Comparison of ENCODE assay signal across 22 mouse cellular contexts in the genomic region with DNA sequence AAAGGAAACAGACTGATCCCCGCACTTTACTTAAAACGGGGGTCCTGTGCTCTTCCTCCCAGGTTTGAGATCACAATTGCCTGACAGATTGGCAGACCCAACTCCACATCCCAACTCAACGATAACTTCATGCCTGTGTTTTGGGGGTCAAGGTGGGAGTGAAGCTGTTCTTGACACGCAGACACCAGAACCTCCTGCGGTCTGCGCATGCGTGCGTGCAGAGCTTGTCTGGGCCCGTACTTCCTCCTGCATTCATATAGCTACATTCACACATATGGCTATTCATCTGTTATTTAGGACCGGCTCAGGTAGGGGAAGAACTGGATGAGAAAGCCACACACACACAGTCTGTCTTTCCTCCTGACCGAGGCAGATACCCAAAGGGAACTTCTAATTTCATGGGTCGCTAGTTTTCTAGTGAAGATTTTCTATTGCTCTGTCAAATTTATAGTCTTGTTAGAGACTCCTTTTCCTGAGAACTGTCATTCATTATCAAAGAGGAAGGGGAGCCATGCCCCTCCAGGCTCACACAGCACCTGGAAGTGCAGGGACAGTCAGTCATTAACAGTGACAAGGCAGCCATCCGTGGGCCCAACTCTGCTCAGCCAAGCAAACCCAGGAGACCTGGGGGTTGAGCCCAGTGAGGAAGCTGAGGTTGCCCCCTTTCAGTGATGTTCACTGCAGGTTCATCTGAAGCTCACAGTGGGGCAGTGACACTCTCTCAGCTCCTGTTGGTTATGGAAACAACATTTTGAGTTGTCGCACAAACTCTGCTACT.
DNase-seq lines count a peak whose midpoint lies in the region; ATAC-seq and TF ChIP-seq lines count a peak whose summit lies in the region.
"Had no signal": no experiment of that assay in that cellular context is flagged by ENCODE, and none has a peak within 500 bp of the region (broad histone marks: within the 10 kb centered on the region; RNA-seq: fewer than 3 reads in every experiment).

No protein-coding gene starts in this region.

- WGBS in kidney, embryonic 14.5 days, result 49% methylated on average over 14 of the region's 14 CpGs
- WGBS in kidney, embryonic 16.5 days, result 48% methylated on average over 14 of the region's 14 CpGs

- H3K4me1 ChIP-seq in kidney, embryonic 14.5 days (ENCODE audit: control insufficient read depth, insufficient read depth, low read length), result peaks cover 3% of the 10 kb centered on the region; the same call in 1 of the 2 replicates
- peaks cover 22% of the 10 kb centered on the region for H3K4me1 ChIP-seq in kidney, embryonic 16.5 days (ENCODE audit: insufficient read depth, low read length)
- H3K4me1 ChIP-seq: embryonic facial prominence, embryonic 13.5 days; heart, embryonic 15.5 days; hindbrain, embryonic 13.5 days had no signal

- peaks cover 2% of the 10 kb centered on the region; the same call in 1 of the 2 replicates for H3K27me3 ChIP-seq in kidney, embryonic 14.5 days (ENCODE audit: control insufficient read depth, insufficient read depth, low read length)
- H3K27me3 ChIP-seq in kidney, embryonic 16.5 days (ENCODE audit: insufficient read depth, low read length), result no peaks in the 10 kb centered on the region
- H3K27me3 ChIP-seq: CH12.LX; embryonic facial prominence, embryonic 13.5 days; forebrain, embryonic 12.5 days; heart, embryonic 15.5 days; hindbrain, embryonic 13.5 days; Patski had no signal

- no peak overlapping the region for H3K4me3 ChIP-seq in kidney, embryonic 14.5 days (ENCODE audit: low read length)
- H3K4me3 ChIP-seq in kidney, embryonic 16.5 days (ENCODE audit: low read length), result no peak overlapping the region
- no peak overlapping the region for H3K4me3 ChIP-seq in left cerebral cortex, adult 2 months
- H3K4me3 ChIP-seq: embryonic facial prominence, embryonic 13.5 days; forebrain, embryonic 12.5 days; heart, adult 2 months; heart, embryonic 15.5 days; hindbrain, embryonic 13.5 days had no signal

- DNase-seq in kidney, adult 9 months, result no peak
- peak; percentile 62 to 73 for DNase-seq in kidney, postnatal 4 days
- no peak for DNase-seq in thymus, postnatal 14 days
- DNase-seq in left cerebral cortex, adult 2 months (ENCODE audit: extremely low spot score in 1 of 2, low spot score in 2 of 2), result no peak
- DNase-seq: adrenal gland, postnatal 36 days; cerebellum, adult 11 months; cerebellum, adult 9-10 months; cerebellum, postnatal 36 days; gastrocnemius, postnatal 14 days; heart, adult 2 months; heart, postnatal 14 days had no signal

- peak; percentile 87; the same call in 1 of the 2 replicates for ATAC-seq in kidney, embryonic 14.5 days (ENCODE audit: low FRiP score, low TSS enrichment)
- peak; percentile 92 for ATAC-seq in kidney, embryonic 16.5 days (ENCODE audit: low FRiP score, low TSS enrichment)
- ATAC-seq: activated CD4-positive, CD25-positive, alpha-beta regulatory T cell, adult 4 months; forebrain, embryonic 16.5 days; Patski had no signal

- peak overlapping the region; percentile 19; the same call in 1 of the 2 replicates for H3K27ac ChIP-seq in kidney, embryonic 14.5 days (ENCODE audit: low read depth, low read length)
- H3K27ac ChIP-seq in kidney, embryonic 16.5 days (ENCODE audit: low read length), result peak overlapping the region; percentile 49; the same call in 1 of the 2 replicates
- no peak overlapping the region for H3K27ac ChIP-seq in left cerebral cortex, adult 2 months
- H3K27ac ChIP-seq: embryonic facial prominence, embryonic 13.5 days; forebrain, embryonic 12.5 days; heart, adult 2 months; heart, embryonic 15.5 days; hindbrain, embryonic 13.5 days had no signal

- intact Hi-C loops in left cerebral cortex, adult 2 months (cut with DNase I), result no loop called here

- no peak for TF ChIP-seq CTCF in left cerebral cortex, adult 2 months (IDR thresholded peaks at IDR 0.05)

- no peaks in the 10 kb centered on the region for H3K36me3 ChIP-seq in kidney, embryonic 14.5 days (ENCODE audit: control insufficient read depth, insufficient read depth, low read length)
- no peaks in the 10 kb centered on the region for H3K36me3 ChIP-seq in kidney, embryonic 16.5 days (ENCODE audit: insufficient read depth, low read length)
- H3K36me3 ChIP-seq: embryonic facial prominence, embryonic 13.5 days; forebrain, embryonic 12.5 days; heart, embryonic 15.5 days; hindbrain, embryonic 13.5 days had no signal

- no peaks in the 10 kb centered on the region for H3K9me3 ChIP-seq in kidney, embryonic 14.5 days (ENCODE audit: control insufficient read depth, low read length)
- H3K9me3 ChIP-seq in kidney, embryonic 16.5 days (ENCODE audit: low read length), result no peaks in the 10 kb centered on the region
- H3K9me3 ChIP-seq: embryonic facial prominence, embryonic 13.5 days; forebrain, embryonic 12.5 days; heart, embryonic 15.5 days; hindbrain, embryonic 13.5 days had no signal

- no peak overlapping the region for H3K4me2 ChIP-seq in kidney, embryonic 14.5 days (replicated peaks; ENCODE audit: low read depth, low read length)
- peak overlapping the region; percentile 39 for H3K4me2 ChIP-seq in kidney, embryonic 16.5 days (replicated peaks; ENCODE audit: low read depth, low read length)
- H3K4me2 ChIP-seq: embryonic facial prominence, embryonic 13.5 days; forebrain, embryonic 12.5 days; heart, embryonic 11.5 days; heart, embryonic 15.5 days; hindbrain, embryonic 13.5 days had no signal

- no peak overlapping the region for H3K9ac ChIP-seq in kidney, embryonic 14.5 days (ENCODE audit: low read depth, low read length)
- H3K9ac ChIP-seq in kidney, embryonic 16.5 days (replicated peaks; ENCODE audit: low read length), result 0 out of 2 replicates have a peak overlapping the region, but pooled peaks have one; percentile 12
- H3K9ac ChIP-seq: embryonic facial prominence, embryonic 13.5 days; forebrain, embryonic 12.5 days; heart, embryonic 15.5 days; hindbrain, embryonic 13.5 days had no signal

Comparison
In these comparisons a context has a peak if more than half of its experiments do, and no peak if none do; other contexts are left out.
1. DNase-seq: peak in kidney, postnatal 4 days (2 of 2); none in kidney, adult 9 months (single experiment), thymus, postnatal 14 days (single experiment) and left cerebral cortex, adult 2 months (0 of 2).